Mouse (Mus musculus): ENCODE results near the gene Ferd3l. TPM values are rescaled to one million over a fixed set of nuclear protein-coding genes. Genes with fewer than 3 reads are reported as not detected.

Ferd3l gene
- polyA plus RNA-seq, 1 experiment from 2014 or later: not detected

GRCm38 (mm10) chr12:33956576-33957399 lies 28.6 kb downstream of the Ferd3l start:
- peak overlapping the region; percentile 64 for H3K4me3 ChIP-seq (replicated peaks; ENCODE audit: low read length)
- 1% methylated on average over 43 of the region's 43 CpGs for WGBS
- H3K27me3 ChIP-seq (ENCODE audit: control insufficient read depth, insufficient read depth, low read length): peaks cover 39% of the 10 kb centered on the region
- peaks cover 3% of the 10 kb centered on the region; the same call in 1 of the 2 replicates for H3K4me1 ChIP-seq (ENCODE audit: control insufficient read depth, insufficient read depth, low read length)
- ATAC-seq (ENCODE audit: insufficient read depth, low FRiP score): peak; percentile 22; the same call in 1 of the 2 replicates
- no peaks in the 10 kb centered on the region for H3K36me3 ChIP-seq (ENCODE audit: control insufficient read depth, insufficient read depth, low read length)
- H3K27ac ChIP-seq (ENCODE audit: low read length): peak overlapping the region; percentile 42; the same call in 1 of the 2 replicates
- H3K4me2 ChIP-seq (ENCODE audit: low read depth, low read length): peak overlapping the region; percentile 74
- no peaks in the 10 kb centered on the region for H3K9me3 ChIP-seq (replicated peaks; ENCODE audit: control insufficient read depth, low read length)
- H3K9ac ChIP-seq (ENCODE audit: low read length): peak overlapping the region; percentile 82

- Histone ChIP-seq H3K4me1 (ENCODE audit: control insufficient read depth, insufficient read depth, low read length) (peaks cover 3% of the 10 kb centered on the region; the same call in 1 of the 2 replicates), H3K4me3 (replicated peaks; ENCODE audit: low read length) (peak within 1 kb of the TSS; percentile 64), H3K27me3 (ENCODE audit: control insufficient read depth, insufficient read depth, low read length) (peaks cover 47% of the 10 kb centered on the region), H3K36me3 (ENCODE audit: control insufficient read depth, insufficient read depth, low read length) (no peaks in the 10 kb centered on the region), H3K9me3 (replicated peaks; ENCODE audit: control insufficient read depth, low read length) (no peaks in the 10 kb centered on the region), H3K9ac (ENCODE audit: low read length) (peak within 1 kb of the TSS; percentile 82), H3K4me2 (ENCODE audit: low read depth, low read length) (peak within 1 kb of the TSS; percentile 74), H3K27ac (ENCODE audit: low read length) (peak within 1 kb of the TSS; percentile 61; the same call in 1 of the 2 replicates)
- peak; percentile 84 for ATAC-seq (ENCODE audit: insufficient read depth, low FRiP score)
- WGBS: under 1% methylated on average over 98 of the region's 105 CpGs
These were observed 29.4 kb downstream of the Ferd3l start, which contains the start of gene Twist1 for GRCm38 (mm10) chr12:33957400-33958240. Twist1 (plus strand) TSS chr12:33957671.

GRCm38 (mm10) chr12:33958241-33959194 lies 30.3 kb downstream of the Ferd3l start:
- H3K9ac ChIP-seq (ENCODE audit: low read length): peak overlapping the region; percentile 82
- peak overlapping the region; percentile 64 for H3K4me3 ChIP-seq (replicated peaks; ENCODE audit: low read length)
- H3K27me3 ChIP-seq (ENCODE audit: control insufficient read depth, insufficient read depth, low read length): peaks cover 56% of the 10 kb centered on the region
- H3K27ac ChIP-seq (ENCODE audit: low read length): peak overlapping the region; percentile 61; the same call in 1 of the 2 replicates
- peak overlapping the region; percentile 74 for H3K4me2 ChIP-seq (ENCODE audit: low read depth, low read length)
- 1% methylated on average over 55 of the region's 56 CpGs for WGBS
- ATAC-seq (ENCODE audit: insufficient read depth, low FRiP score): peak; percentile 20; the same call in 1 of the 2 replicates
- H3K4me1 ChIP-seq (ENCODE audit: control insufficient read depth, insufficient read depth, low read length): peaks cover 3% of the 10 kb centered on the region; the same call in 1 of the 2 replicates
- H3K9me3 ChIP-seq (replicated peaks; ENCODE audit: control insufficient read depth, low read length): no peaks in the 10 kb centered on the region
- H3K36me3 ChIP-seq (ENCODE audit: control insufficient read depth, insufficient read depth, low read length): no peaks in the 10 kb centered on the region

- Histone ChIP-seq H3K4me2 (ENCODE audit: low read depth, low read length) (peak overlapping the region; percentile 74), H3K9me3 (replicated peaks; ENCODE audit: control insufficient read depth, low read length) (no peaks in the 10 kb centered on the region), H3K36me3 (ENCODE audit: control insufficient read depth, insufficient read depth, low read length) (no peaks in the 10 kb centered on the region), H3K9ac (ENCODE audit: low read length) (peak overlapping the region; percentile 82; the same call in 1 of the 2 replicates), H3K4me1 (ENCODE audit: control insufficient read depth, insufficient read depth, low read length) (peaks cover 3% of the 10 kb centered on the region; the same call in 1 of the 2 replicates), H3K27me3 (ENCODE audit: control insufficient read depth, insufficient read depth, low read length) (peaks cover 59% of the 10 kb centered on the region), H3K27ac (ENCODE audit: low read length) (no peak overlapping the region), H3K4me3 (replicated peaks; ENCODE audit: low read length) (peak overlapping the region; percentile 64)
- no peak for ATAC-seq (ENCODE audit: insufficient read depth, low FRiP score)
- 10% methylated on average over 6 of the region's 6 CpGs for WGBS
These were observed 31.0 kb downstream of the Ferd3l start for GRCm38 (mm10) chr12:33959206-33959605.

- 16% methylated on average over 3 of the region's 3 CpGs for WGBS
- Histone ChIP-seq H3K27me3 (ENCODE audit: control insufficient read depth, insufficient read depth, low read length) (peaks cover 61% of the 10 kb centered on the region), H3K9me3 (replicated peaks; ENCODE audit: control insufficient read depth, low read length) (no peaks in the 10 kb centered on the region), H3K4me2 (ENCODE audit: low read depth, low read length) (peak overlapping the region; percentile 36), H3K27ac (ENCODE audit: low read length) (no peak overlapping the region), H3K4me1 (ENCODE audit: control insufficient read depth, insufficient read depth, low read length) (peaks cover 3% of the 10 kb centered on the region; the same call in 1 of the 2 replicates), H3K4me3 (replicated peaks; ENCODE audit: low read length) (peak overlapping the region; percentile 25), H3K9ac (ENCODE audit: low read length) (no peak overlapping the region), H3K36me3 (ENCODE audit: control insufficient read depth, insufficient read depth, low read length) (no peaks in the 10 kb centered on the region)
- ATAC-seq (ENCODE audit: insufficient read depth, low FRiP score): no peak
These were observed 31.6 kb downstream of the Ferd3l start for GRCm38 (mm10) chr12:33959846-33960245.

- Histone ChIP-seq H3K27ac (ENCODE audit: low read length) (no peak overlapping the region), H3K27me3 (ENCODE audit: control insufficient read depth, insufficient read depth, low read length) (peaks cover 56% of the 10 kb centered on the region), H3K4me2 (ENCODE audit: low read depth, low read length) (no peak overlapping the region), H3K36me3 (ENCODE audit: control insufficient read depth, insufficient read depth, low read length) (no peaks in the 10 kb centered on the region), H3K4me3 (replicated peaks; ENCODE audit: low read length) (no peak overlapping the region), H3K9me3 (replicated peaks; ENCODE audit: control insufficient read depth, low read length) (no peaks in the 10 kb centered on the region), H3K9ac (ENCODE audit: low read length) (no peak overlapping the region), H3K4me1 (ENCODE audit: control insufficient read depth, insufficient read depth, low read length) (peaks cover 1% of the 10 kb centered on the region; the same call in 1 of the 2 replicates)
- 35% methylated on average over 5 of the region's 5 CpGs for WGBS
- ATAC-seq (ENCODE audit: insufficient read depth, low FRiP score): no peak
These were observed 32.8 kb downstream of the Ferd3l start for GRCm38 (mm10) chr12:33961013-33961412.

GRCm38 (mm10) chr12:33962118-33962772 lies 34.0 kb downstream of the Ferd3l start:
- Histone ChIP-seq H3K4me3 (replicated peaks; ENCODE audit: low read length) (no peak overlapping the region), H3K27ac (ENCODE audit: low read length) (no peak overlapping the region), H3K9me3 (replicated peaks; ENCODE audit: control insufficient read depth, low read length) (no peaks in the 10 kb centered on the region), H3K9ac (ENCODE audit: low read length) (no peak overlapping the region), H3K4me1 (ENCODE audit: control insufficient read depth, insufficient read depth, low read length) (no peaks in the 10 kb centered on the region), H3K4me2 (ENCODE audit: low read depth, low read length) (no peak overlapping the region), H3K27me3 (ENCODE audit: control insufficient read depth, insufficient read depth, low read length) (peaks cover 51% of the 10 kb centered on the region), H3K36me3 (ENCODE audit: control insufficient read depth, insufficient read depth, low read length) (no peaks in the 10 kb centered on the region)
- 26% methylated on average over 17 of the region's 17 CpGs for WGBS
- ATAC-seq (ENCODE audit: insufficient read depth, low FRiP score): no peak

- 29% methylated on average over 9 of the region's 9 CpGs for WGBS
- H3K27me3 ChIP-seq (ENCODE audit: control insufficient read depth, insufficient read depth, low read length): peaks cover 54% of the 10 kb centered on the region
These were observed 34.5 kb downstream of the Ferd3l start for GRCm38 (mm10) chr12:33962773-33963130.

More at GRCm38 (mm10) chr12:33962773-33963130, 34.5 kb downstream of the Ferd3l start:
- Histone ChIP-seq H3K4me3 (replicated peaks; ENCODE audit: low read length) (no peak overlapping the region), H3K36me3 (ENCODE audit: control insufficient read depth, insufficient read depth, low read length) (no peaks in the 10 kb centered on the region), H3K9me3 (replicated peaks; ENCODE audit: control insufficient read depth, low read length) (no peaks in the 10 kb centered on the region), H3K27ac (ENCODE audit: low read length) (no peak overlapping the region), H3K9ac (ENCODE audit: low read length) (no peak overlapping the region), H3K4me2 (ENCODE audit: low read depth, low read length) (no peak overlapping the region), H3K4me1 (ENCODE audit: control insufficient read depth, insufficient read depth, low read length) (no peaks in the 10 kb centered on the region)
- no peak for ATAC-seq (ENCODE audit: insufficient read depth, low FRiP score)
